16 mouse cellular contexts compared by ENCODE assay signal in the genomic region with DNA sequence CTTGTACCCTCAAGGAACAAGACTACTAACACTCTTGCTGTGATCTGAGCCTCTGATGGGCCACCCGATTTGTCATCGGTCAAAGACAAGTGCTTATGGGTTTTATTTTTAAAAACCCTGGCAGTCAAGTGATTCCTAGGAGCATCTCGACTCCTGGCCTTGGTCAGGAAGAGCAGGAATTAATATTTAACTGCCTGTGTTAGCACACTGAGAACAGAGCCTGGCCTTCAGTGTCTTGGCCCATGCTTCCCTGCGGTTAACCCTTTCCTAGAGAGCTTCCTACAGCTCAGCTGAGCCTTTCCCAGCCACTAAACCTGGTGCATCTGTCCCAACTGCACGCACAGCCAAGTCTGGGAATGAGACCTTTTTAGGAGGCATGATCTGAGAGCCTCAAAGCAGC. TPM values are rescaled to one million over a fixed set of nuclear protein-coding genes. Genes with fewer than 3 reads are reported as not detected.
DNase-seq lines count a peak whose midpoint lies in the region; ATAC-seq lines count a peak whose summit lies in the region.
"Had no signal": no experiment of that assay in that cellular context is flagged by ENCODE, and none has a peak within 500 bp of the region (broad histone marks: within the 10 kb centered on the region; RNA-seq: fewer than 3 reads in every experiment).

No protein-coding gene starts in this region.

- H3K36me3 ChIP-seq in lung, embryonic 16.5 days (ENCODE audit: control insufficient read depth, insufficient read depth, low read length), result no peaks in the 10 kb centered on the region
- H3K36me3 ChIP-seq in intestine, embryonic 16.5 days (ENCODE audit: control insufficient read depth, insufficient read depth, low read length), result no peaks in the 10 kb centered on the region
- H3K36me3 ChIP-seq: forebrain, embryonic 15.5 days; G1E had no signal

- H3K4me2 ChIP-seq in lung, embryonic 16.5 days (ENCODE audit: low read depth, low read length), result no peak overlapping the region
- peak overlapping the region; percentile 2; the same call in 1 of the 2 replicates for H3K4me2 ChIP-seq in intestine, embryonic 16.5 days (ENCODE audit: low read depth, low read length)
- H3K4me2 ChIP-seq: forebrain, embryonic 15.5 days had no signal

- no peak overlapping the region for H3K27ac ChIP-seq in lung, embryonic 16.5 days (ENCODE audit: low read length)
- peak overlapping the region; percentile 84 for H3K27ac ChIP-seq in intestine, embryonic 16.5 days (ENCODE audit: low read length)
- H3K27ac ChIP-seq: forebrain, embryonic 15.5 days had no signal

- H3K9me3 ChIP-seq in lung, embryonic 16.5 days (ENCODE audit: control insufficient read depth, low read length), result no peaks in the 10 kb centered on the region
- no peaks in the 10 kb centered on the region for H3K9me3 ChIP-seq in intestine, embryonic 16.5 days (ENCODE audit: control insufficient read depth, low read length)
- H3K9me3 ChIP-seq: forebrain, embryonic 15.5 days; G1E had no signal

- no peaks in the 10 kb centered on the region for H3K27me3 ChIP-seq in lung, embryonic 16.5 days (ENCODE audit: control insufficient read depth, insufficient read depth, low read depth, low read length)
- H3K27me3 ChIP-seq in intestine, embryonic 16.5 days (replicated peaks; ENCODE audit: control insufficient read depth, insufficient read depth, low read length), result no peaks in the 10 kb centered on the region
- H3K27me3 ChIP-seq: forebrain, embryonic 15.5 days had no signal

- peaks cover 72% of the 10 kb centered on the region for H3K4me1 ChIP-seq in lung, embryonic 16.5 days (replicated peaks; ENCODE audit: control insufficient read depth, insufficient read depth, low read length)
- H3K4me1 ChIP-seq in intestine, embryonic 16.5 days (ENCODE audit: control insufficient read depth, insufficient read depth, low read length), result peaks cover 52% of the 10 kb centered on the region

- ATAC-seq in lung, embryonic 16.5 days (ENCODE audit: low read depth), result no peak
- ATAC-seq in intestine, embryonic 16.5 days, result peak; percentile 52
- ATAC-seq: CD4-positive, CD25-positive, alpha-beta regulatory T cell, adult 4 months; forebrain, embryonic 15.5 days had no signal

- WGBS in lung, embryonic 16.5 days, result 61% methylated on average over 5 of the region's 5 CpGs
- 48% methylated on average over 5 of the region's 5 CpGs for WGBS in intestine, embryonic 16.5 days

- peak overlapping the region; percentile 17; the same call in 1 of the 2 replicates for H3K9ac ChIP-seq in lung, embryonic 16.5 days (ENCODE audit: low read length)
- H3K9ac ChIP-seq in intestine, embryonic 16.5 days (ENCODE audit: low read depth, low read length), result peak overlapping the region; percentile 48
- H3K9ac ChIP-seq: forebrain, embryonic 15.5 days had no signal

- DNase-seq in lung, postnatal 36 days, result no peak
- DNase-seq in kidney, adult 8-10 months, result peak; percentile 46 to 51
- DNase-seq in kidney, postnatal 36 days, result peak; percentile 40 to 62
- DNase-seq in cerebellum, adult 11-12 months, result no peak
- no peak for DNase-seq in embryo, embryonic 10 days (ENCODE audit: low spot score)
- DNase-seq: adrenal gland, adult 2 months; cerebellum, postnatal 36 days; heart, adult 18-20 months; liver; lung, adult 2 months had no signal

- H3K4me3 ChIP-seq in lung, embryonic 16.5 days (ENCODE audit: low read length), result no peak overlapping the region
- H3K4me3 ChIP-seq in intestine, embryonic 16.5 days (ENCODE audit: low read length), result no peak overlapping the region
- H3K4me3 ChIP-seq: erythroblast, embryonic 14.5 days; forebrain, embryonic 15.5 days had no signal

RNA-seq across cellular contexts. Expression of a gene that starts 48.1 kb away (rescaled TPM):
- polyA plus RNA-seq in lung, embryonic 16.5 days (2015; fragmentation: Nextera tagmentation; extraction: Ambion mirVana), result 15.7 and 19.3 TPM in 2 replicates
- polyA plus RNA-seq in intestine, embryonic 16.5 days (2015; fragmentation: Nextera tagmentation; extraction: Ambion mirVana), result 9.0 and 11.2 TPM in 2 replicates
- polyA plus RNA-seq: G1E had no signal

Comparison
In these comparisons a context has a peak if more than half of its experiments do, and no peak if none do; other contexts are left out.
1. DNase-seq: peak in kidney, adult 8-10 months (2 of 2) and kidney, postnatal 36 days (2 of 2); none in lung, postnatal 36 days (single experiment), cerebellum, adult 11-12 months (single experiment) and embryo, embryonic 10 days (single experiment).